Mouse (Mus musculus) B cell, adult 2 months (primary cell): ENCODE results near the gene Poc5.
A peak's percentile ranks its signal among the peaks of the same experiment; 100 is the strongest.

Experiments
- DNase-seq, 2 experiments: peaks; one replicate each; pipeline ENCODE4 v3.0.0; 2022

The Poc5 gene

DNA sequence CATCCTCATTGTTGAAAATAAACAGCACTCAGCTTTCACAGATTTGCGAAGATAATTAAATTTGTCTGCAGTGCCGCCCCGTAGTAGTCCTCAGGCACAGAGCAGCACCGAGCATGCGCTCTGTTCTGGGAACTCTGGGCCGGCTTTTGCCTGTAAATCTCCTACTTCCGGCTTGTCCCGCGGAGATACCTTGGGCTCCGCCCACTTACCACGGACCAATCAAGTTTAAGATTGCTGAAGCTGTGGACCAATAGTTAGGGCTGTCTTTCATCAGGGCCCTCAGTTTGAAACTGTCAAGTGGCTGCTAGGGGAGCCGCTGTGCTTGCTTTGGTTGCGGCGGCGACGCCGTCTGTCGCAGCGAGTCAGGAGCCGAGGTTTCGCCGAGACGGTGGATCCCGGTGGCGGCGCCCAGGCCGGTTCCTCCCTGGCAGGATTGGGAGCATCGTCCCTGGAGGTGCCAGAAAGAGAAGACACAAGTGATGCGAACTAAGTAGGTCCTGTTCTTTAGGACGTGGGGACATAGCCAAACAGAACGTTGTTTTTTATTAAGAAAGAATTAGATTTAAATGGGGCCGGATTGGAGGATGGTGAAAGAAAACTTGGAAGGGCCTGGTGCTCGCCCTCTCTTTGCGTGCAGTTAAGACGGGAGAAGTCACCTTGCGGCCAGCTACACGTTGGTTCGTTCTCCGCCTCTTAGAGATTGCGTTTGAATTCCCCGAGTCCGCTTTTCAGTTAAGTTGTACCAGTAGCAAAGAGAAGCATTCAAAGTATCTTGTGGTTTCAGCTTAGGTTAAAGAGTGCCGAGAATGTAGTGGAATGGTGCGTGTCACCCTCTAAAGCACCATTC is at the start of gene Poc5:
Gene Poc5 (plus strand): TSS at position 253 of the 847 bp plus-strand sequence.
- peak; percentile 99 to 100 for DNase-seq

DNA sequence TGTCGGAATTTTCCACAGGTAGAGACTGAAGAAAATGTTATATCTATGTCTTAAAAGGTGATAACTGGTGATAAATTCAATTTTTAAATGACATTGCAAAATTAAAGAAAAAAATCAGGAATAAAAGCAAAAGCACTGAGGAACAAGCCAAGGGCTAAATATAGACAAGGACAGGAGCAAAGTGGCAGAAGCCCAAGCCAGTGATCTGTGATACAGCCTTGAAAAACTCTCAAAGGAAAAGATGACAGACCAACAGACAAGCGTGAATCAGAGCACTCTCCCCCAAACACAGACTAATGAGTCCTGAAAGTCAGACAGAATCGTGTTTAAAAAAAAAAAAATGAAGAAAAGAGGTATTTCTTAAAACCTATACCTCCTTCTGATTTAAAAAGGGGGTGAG is 46.6 kb upstream of the Poc5 start:
- no peak for DNase-seq

DNA sequence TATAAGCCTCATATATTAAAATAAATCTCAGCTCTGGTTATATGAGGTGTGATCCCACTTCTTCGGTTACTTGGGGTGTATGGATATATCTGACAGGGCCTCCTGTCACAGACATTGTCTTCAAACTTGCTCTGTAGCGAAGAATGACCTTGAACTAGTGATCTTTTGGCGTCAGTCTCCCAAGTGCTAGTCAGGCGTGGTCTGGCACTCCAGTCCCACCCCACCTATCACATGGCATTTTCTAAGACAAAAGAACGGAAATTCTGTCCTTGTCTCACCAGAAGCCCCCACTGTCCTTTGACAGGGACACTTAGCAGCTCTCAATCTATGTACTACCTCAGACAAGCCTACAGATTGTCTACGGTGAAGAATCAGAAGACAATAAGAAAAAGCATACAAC is 43.3 kb upstream of the Poc5 start:
- DNase-seq, result no peak

DNA sequence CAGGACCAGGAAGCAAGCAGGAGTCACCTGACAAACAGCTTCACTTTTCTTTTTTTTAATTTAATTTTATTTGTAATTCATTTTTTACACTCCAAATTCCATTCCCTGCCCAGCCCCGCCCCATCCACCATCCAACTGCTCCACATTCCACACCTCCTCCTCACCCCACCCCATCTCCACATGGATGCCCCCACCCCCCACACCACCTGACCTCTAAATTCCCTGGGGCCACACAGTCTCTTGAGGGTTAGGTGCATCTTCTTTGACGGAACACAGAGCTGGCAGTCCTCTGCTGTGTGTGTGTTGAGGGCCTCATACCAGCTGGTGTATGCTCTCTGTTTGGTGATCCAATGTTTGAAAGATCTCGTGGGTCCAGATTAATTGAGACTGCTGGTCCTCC is 41.5 kb upstream of the Poc5 start:
- no peak for DNase-seq

DNA sequence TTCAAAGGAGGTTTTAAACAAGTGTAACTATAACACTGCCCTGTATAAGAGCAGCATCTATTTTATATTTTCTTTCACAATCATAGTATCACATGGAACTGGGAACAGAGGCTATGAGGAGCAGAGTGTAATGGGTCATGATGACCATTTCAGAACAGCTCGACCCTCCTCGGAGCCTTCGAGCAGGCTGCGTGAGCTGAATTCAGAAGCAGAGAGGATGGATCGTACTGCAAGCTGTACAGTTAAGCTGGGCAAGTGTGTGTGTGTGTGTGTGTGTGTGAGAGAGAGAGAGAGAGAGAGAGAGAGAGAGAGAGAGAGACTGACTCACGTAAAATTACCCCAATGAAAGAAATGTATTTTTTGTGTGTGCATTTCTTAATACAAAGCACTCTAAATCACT is 37.9 kb upstream of the Poc5 start:
- no peak for DNase-seq

DNA sequence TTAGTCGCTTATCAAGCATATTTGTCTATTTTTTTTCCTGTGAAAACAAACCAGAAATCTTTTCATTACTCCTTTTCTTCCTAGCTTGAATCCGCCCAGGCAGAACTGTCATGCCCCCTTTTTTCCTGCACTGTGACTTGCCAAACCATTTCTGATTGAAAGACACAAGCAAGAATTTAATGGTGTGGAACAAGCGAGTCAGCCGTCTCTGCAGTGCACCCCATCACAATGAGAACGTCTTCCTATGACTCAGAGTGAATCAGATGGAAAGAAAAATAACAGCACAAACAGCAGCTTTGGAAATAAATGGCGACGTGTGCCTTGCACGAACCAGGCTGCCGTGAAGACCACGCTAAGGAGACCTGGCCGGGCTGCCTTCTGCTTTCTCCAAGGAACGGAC is 36.8 kb upstream of the Poc5 start:
- DNase-seq, result no peak

DNA sequence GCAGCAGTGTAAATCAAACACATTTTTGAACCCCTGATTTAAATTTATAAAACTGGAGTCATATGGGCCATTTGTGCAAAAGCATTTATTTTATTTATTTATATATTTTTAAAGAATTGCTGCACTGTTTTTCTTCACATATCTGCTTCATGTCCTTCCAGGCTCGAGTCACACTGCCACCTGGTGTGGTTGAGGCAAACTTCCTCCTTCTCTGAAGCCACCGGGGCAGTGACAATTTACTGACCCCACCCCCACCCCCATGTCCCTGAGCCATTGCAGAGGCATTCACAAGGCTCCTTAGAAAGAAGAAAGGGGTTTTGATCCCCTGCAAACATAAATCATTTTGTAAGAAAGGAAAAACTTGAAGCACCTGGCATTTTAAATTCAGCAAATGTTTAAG is 12.6 kb upstream of the Poc5 start:
- DNase-seq, result peak; percentile 21 to 22

DNA sequence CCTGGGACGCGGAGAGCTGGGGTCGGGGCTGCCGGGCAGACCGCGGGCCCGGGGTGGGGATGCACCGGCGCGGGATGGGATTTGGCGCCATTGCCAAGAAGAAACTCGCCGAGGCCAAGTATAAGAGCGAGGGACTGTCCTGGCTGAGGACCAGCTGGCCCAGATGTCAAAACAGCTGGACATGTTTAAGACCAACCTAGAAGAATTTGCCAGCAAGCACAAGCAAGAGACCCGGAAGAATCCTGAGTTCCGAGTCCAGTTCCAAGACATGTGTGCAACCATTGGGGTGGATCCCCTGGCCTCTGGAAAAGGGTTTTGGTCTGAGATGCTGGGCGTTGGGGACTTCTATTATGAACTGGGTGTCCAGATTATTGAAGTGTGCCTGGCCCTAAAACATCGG is 11.2 kb upstream of the Poc5 start:
- DNase-seq, result no peak

DNA sequence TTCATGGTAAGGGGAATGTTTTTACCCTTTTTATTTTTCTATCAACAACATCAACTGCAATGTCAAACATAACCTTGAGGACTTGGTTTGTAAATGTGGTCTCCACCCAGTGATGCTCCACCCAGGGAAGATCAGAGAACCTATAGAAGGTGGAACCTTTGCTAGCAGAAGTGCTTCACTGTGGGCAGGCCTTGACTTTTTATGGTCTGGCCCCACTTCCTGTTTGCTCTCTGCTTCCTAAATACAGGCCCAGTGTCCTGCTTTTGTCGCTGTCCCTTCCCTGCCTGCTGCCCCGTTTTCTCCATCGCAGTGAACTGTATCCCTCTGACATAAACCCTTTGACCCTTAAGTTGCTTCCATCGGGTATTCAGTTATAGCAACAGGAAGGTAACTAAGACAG is 10.2 kb upstream of the Poc5 start:
- no peak for DNase-seq

DNA sequence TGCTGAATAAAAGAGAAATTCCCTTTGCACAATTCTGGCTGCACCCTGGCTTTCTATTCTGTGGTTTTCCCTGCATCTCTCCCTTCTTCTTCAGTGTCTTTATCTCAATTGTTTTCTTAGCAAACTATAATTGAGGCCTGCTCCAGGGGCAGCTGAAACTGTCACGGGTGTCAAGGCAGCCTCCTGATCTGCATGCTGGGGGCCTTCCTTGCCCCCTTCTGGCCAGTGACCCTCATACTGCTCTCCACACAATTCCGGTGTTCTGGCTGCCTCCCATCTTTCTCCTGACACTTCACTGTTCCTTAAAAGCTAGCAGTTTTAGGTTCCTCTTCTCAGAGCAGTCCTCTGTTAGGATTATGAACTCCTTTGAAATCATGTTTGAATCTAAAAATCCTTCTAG is 1.2 kb downstream of the Poc5 start:
- no peak for DNase-seq

DNA sequence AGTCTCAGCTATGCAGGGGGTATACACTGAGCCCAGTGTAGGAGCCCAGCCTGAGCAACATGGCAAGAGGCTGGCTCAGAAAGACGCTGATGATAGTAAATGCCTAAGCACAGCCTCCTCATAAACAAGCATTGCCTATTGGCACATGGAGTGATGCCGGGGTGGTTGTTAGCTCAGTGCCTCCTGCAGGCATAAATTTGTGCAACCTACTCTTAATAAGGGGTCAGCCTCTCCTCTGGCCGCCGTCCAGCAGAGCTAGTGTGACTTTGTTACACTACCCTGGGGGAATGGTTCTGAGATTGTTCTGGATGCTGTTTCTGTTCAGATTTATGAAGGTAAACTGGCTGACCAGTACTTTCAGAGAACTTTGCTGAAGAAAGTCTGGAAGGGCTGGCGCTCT is 13.2 kb downstream of the Poc5 start:
- no peak for DNase-seq

DNA sequence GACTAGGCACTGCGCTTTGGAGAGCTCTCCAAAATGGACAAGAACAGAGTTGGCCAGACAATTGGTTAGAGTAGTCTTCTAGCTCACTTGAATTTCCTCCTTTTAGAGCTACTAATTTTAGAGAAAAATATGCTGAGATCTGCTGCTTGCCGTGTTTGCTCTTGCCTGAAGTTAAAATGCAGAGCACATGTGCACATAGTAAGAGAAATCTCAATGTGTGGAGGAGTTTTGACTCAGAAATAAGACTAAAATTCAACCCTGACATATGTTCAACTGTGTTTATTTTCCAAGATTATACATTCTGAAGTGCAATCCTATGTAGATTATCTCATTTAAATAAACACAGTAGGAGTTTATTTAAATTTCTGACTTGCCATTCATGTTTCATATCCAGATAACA is 17.4 kb downstream of the Poc5 start:
- DNase-seq, result no peak

DNA sequence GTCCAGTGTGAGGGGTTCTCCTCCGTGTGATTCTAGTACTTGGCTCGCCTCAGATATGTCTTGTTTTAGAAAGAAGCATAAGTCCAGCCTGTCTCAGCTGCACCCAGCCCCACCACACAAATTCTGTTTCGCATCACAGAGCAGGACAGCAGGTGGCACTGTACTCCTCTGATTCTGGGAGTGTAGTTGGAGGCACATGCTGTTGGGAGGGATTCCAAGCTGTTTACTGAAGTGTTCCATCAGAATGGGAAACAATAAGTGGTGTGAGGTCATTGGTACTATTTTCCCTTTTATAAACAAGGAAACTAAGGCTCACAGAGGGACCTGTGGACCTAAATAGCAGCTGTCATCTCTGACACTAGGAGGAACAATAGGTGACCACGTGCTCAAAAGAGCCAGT is 18.9 kb downstream of the Poc5 start:
- peak in 1 of 2 experiments; percentile 6 for DNase-seq

DNA sequence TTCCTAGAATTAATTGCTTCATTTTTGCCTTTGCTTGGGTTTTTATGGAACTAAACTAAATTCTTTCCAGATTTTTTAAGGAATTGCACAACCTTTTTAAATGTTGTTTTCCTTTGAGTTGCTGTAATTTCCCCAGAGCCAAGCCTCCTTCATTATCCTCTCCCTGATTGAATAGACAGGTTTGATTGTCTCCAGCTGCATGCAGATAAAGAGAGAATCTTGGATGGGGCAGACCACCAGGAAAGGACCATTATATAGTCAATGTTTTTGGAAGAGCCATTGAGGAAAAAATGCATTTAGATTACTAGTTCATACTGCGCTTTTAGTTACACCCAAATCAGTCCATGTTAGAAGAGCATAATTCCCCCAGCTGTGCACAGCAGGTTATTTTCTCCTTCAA is 20.7 kb downstream of the Poc5 start:
- DNase-seq, result no peak

DNA sequence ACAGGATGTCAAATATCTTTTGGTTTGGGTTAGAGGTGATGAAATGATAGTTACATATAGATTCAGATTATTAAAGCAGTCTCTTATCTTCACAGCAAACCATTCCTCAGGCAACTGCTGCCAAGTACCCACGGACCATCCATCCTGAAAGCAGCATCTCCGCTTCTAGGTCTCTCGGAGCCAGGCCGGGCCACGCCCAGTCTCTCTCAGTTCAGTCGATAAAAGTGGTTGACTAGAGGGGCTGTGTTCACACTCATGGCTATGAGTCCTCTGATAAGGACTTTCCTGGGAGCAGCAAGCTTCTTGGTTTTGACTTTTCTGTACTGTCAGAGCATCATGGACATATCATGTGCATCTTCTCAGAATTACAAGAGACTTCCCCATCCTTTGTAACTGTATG is 26.3 kb downstream of the Poc5 start:
- no peak for DNase-seq

DNA sequence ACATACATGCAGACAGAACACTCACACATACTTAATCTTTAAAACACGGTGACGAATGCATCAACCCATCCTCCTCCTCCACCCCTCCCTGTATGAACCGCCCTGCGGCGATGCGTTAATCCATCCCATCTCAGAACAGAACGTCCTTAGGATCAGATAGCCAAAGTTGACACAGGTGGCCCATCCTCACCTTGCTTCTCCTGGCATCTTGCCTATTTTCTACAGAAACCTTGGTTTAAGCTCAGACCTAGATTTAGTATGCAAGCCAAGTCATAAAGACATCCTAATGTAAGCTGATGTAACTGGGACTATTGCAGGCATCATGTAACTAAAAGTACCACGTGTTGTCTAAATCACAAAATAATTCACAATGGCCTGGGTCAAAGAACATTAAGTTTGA is 28.3 kb downstream of the Poc5 start:
- DNase-seq, result no peak

DNA sequence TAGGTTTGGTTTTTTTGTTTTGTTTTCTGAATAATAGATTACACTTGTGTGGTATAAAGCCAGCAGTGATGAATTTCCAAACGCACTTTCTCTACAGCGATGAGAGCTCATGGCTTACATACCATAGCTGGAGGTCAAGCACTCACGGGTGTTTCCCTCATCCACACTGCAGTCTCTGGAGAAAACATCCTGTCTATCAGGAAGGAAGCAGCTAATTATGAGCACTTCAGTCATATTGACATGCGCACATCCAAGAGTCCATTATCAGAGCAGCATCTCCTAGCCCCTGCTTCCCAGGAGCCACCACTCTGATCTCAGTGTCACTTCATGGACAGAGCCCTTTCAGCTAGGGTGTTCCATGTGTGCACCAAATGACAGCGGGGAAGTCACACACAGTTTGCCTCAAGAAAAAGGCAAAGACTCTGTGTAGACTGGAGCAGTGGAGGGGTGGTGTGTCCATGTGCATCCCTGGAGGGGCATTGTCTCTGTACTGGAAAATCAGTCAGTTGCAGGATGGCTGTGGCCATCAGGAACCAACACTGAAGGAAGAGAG is 29.2 kb downstream of the Poc5 start:
- no peak for DNase-seq

DNA sequence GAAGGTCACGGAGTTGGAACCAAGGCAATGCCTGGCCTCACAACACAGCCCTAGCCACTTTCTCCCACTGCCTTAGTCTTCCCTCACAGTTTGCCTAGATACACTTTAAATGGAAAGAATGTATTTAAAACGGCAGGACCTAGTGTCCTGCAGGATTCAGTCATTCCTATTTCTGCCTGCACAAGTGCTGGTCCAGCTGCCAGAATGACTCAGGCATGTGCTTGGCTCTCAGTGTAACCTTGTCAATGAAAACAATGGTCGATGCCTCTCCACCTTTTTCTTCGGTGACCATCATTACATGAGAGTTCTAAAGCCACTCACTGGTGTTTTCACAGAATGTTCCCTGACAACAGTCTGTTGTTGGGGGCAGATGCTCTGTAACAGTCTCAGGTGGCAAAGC is 30.4 kb downstream of the Poc5 start:
- no peak for DNase-seq

DNA sequence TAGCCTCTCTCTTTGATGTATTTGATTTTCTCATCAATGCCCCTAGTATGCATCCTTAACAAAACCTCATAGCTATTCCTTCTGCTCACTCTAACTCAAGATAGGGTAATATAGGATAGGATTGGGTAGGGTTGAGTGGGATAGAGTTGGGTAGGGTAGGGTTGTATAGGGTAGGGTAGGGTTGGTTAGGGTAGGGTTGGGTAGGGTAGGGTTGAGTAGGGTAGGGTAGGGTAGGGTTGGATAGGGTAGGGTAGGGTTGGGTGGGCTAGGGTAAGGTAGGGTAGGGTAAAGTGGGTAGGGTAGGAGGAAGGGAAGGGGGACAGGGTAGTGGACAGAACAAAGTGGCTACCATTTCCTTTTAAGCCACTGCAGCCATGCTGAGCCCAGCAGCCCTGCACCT is 33.1 kb downstream of the Poc5 start:
- DNase-seq, result no peak

DNA sequence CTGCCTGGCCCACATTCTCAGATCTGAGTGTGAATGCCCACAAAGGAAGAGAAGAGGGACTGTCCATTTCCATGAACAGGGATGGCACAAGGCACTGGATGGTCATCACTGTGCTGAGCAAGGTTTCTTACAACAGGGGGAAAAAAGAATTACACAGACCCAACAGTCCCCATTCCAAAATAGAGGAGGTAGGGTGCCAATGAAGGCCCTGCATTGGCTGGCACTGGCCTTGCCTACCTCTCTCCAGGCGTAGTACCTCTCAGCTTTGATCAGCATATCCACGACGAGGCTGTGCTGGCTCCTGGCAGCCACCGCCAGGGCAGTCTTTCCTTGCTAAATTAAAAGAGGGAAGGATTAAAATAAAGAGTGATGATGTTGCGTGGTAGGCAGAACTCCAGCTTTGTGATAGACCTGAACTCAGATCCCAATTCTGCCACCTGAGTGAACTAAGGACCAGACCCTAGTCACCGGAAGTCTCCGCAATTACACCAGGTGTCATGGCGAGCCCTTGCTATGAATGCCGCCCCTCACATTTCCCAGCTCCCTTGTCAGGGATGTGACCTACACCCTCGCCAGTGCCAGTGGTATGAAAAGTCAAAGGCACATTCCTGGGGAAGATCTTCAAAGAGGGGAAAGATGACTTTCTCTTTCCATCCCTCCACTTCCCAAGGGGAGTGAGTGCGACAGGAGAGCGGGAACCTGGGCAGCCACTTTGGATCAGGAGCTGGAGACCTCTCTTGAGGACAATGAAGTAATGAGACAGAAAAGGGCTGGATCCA is 36.6 kb downstream of the Poc5 start:
- no peak for DNase-seq

DNA sequence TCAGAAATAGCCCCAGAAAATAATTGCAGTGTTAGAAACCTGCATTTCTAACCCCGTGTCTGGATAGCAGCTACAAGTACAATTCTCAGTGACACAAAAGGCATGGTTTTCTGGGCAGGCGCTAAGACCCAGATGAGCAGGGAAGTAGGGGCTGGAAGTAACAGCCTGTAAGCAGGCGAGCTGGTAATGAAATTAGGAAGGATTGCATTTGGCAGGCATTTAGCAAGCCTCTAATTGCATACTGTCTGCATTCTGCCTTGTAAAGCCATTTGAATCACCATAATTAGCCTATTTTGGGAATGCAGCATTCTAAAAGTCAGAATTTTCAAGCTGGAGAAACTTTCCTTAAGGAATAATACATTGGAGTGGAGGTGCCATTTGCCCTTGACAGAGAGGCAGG is 38.0 kb downstream of the Poc5 start:
- DNase-seq, result no peak

DNA sequence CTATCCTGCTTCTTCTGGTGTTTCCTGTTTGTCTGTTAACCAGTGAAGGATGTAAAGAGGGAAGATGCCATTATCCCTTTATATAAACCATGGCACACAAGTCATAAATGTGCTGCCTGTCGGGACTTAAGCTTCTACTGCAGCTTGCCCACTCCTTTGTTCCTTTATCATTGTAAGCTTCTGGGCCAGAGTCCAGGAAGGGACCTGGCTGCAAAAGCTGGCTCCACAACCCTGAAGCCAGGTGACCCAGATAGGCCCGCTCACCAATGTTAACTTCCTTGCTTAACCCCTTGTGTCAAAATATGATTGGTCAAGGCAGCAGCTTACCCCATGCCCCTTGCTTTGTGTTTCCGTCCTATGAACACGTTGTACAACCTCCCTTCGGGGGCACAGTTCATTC is 40.4 kb downstream of the Poc5 start:
- no peak for DNase-seq

DNA sequence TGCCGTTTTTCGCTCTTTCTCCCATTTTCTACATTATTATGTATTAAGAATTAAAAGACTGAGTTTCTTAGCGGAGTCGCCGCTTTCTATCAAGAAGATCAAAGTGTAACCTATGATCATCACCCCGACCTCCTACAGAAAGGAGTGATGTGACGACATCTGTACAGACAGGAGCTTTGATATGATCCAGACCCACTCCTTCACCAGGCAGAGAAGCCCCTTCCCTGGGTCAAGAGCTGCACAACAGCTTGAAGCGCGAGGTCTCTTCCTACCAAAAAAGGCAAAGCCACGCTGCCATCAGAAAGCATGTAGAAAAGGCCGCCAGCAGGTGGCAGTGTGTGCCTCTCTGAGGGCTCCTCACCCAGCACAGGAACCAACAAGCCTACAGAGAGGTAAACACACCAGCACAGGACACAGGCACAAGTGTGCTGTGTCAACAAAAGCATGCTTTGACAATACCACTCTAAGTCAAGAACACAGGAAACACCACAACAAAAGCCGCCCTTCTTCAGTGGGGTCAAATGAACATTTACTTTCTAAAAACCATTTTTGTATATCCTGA is 43.6 kb downstream of the Poc5 start:
- peak; percentile 85 to 86 for DNase-seq

DNA sequence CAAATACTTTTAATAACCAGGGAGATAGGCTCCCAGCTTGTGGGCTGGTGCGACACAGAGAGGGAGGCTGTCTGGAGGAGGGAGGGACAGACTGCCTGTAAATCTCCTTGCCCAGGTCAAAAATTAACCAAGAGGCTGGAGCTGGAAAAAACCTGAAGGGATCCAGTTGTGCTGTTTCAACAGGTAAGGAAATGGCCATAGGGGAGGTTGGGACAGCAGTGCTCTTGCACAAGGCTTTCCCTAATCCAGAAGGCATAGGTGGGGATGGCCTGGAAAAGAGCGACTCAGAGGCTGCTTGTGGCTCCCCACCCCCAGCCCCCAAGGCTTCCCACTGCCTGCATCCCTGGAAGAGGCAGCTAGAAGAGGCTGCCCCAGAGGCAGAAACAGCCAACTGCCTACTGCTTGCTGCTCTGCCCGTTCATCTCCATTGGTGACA is 44.3 kb downstream of the Poc5 start:
- DNase-seq, result no peak
